Mouse (Mus musculus): ENCODE results near the gene Eml2.

The Eml2 gene

DNA sequence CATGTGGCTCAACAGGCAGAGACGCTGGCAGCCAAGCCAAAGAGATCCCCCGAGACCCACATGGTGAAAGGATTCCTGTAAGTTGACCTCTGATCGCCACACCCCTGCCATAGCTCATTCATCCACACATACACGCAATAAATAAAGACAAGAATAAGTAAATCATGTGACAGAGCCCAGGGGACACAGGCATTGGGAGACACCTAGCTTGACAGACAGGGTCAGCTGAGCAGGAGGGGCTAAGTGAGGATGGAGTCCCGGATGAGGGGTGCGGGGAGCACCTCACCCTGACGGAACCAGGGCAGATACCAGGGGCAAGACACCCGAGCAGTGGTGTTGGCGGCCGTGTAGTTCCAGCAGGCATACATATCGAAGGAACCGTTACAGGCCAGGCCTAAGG is 12.5 kb upstream of the Eml2 start:
- no peak for DNase-seq

DNA sequence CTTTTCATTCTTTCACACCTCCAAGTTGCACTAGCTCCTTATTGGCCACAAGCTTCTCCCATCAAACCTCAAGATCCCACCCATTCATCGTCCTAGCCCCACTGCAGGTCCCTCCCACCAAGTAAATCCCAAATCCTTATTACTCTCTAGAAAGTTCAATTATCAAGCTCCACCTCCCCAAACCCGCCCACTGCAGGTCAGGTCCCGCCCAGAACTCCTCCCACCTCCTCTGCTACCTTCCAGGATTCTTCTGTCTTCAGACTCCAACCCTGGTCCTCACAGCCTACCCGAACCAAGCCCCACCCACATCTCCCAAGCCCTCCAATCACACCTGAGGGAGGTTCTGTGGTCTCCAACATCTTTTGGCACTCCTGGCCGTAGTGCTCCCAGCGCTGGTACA is 12.0 kb upstream of the Eml2 start:
- DNase-seq, result peak; percentile 13 to 56

DNA sequence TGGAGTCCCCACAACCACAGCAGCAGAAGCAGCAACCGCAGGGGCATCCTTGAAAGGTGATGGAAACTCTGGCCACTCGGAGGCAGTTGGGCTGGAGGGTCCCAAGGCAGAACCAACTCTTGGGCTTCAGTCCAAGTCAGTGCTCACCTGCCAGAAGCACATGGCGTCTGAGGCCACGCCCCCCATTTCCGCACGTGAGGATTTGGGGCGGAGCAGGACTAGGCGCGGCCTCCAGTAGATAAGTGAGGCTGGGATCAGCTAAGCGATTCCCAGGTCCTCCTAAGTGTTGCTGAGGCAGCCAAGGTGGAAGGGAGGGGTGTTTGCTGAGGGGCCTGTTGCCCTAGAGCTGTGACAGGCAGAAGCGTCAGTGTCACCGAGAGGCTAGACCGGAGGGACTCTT is 11.2 kb upstream of the Eml2 start:
- no peak for DNase-seq

DNA sequence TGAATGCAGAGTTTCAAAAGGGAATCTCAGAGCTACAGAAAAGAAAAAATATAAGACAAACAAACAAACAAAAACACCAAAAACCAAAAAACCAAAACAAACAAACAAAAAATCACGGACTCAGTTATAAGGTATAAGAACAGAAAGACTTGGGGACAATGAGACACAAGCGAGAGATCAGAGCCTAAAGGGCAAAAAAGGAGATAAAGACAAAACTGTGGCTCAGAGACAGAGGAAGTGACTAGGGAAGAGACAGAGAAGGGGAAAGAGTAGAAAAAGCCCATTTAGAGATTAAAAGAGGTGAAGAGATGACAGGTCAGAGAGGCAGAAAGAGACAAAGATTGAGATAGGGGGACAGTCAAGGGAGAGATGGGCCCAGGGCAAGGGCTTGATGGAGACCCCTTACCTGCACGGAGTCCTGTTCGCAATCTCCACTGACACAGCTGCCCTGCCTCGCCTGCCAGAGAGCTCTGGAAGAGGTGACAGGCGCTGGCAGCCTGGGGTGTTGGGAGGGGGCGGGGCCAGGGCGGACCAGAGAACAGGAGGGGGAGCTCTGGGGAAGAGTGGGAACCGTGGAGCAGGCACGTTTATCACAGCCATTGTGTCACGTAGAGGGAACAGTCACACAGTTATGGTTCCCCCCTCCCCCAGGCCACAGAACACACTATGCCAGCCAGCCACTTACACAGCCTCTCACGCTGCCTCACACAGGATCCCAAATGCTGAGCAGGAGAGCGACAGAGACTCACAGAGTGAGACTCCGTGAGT is 10.4 kb upstream of the Eml2 start, which contains the start of gene Gipr:
Gene Gipr (minus strand): TSS at position 472 of the 768 bp plus-strand sequence.
- no peak for DNase-seq

DNA sequence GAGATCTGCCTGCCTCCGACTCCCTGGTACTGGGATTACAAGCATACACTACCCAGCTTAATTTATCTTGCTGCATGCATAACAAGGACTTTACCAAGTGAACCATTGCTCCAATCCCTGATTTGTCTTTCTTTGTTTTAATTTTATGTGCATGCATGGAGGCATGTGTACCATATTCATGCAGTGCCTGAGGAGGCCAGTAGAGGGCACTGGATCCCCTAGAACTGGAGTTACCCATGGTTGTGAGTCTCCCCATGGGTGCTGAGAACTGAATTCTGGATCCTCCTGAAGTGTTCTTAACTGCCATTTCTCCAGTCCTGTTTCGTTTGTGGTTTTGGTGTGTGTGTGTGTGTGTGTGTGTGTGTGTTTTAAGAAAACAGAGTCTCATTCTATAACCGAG is 9.2 kb upstream of the Eml2 start:
- DNase-seq, result no peak

DNA sequence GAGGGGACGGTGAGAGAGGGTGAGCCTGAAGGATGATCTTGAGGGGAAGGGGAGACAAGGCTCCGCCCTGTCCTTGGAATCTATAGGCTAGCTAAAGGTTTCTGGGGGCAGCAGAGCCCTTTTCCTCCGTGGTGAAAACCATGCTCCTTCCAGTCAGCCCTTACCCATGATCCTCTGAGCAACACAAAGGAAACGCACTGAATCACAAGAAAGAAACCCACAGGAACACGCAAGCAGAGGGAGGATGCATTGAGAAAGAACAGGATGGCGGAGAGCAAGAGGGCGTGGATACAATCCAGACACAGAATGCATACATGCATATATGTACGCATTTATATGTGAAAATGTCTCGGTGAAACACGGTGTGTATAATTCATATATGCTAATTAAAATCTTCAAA is 6.7 kb upstream of the Eml2 start:
- DNase-seq, result no peak

DNA sequence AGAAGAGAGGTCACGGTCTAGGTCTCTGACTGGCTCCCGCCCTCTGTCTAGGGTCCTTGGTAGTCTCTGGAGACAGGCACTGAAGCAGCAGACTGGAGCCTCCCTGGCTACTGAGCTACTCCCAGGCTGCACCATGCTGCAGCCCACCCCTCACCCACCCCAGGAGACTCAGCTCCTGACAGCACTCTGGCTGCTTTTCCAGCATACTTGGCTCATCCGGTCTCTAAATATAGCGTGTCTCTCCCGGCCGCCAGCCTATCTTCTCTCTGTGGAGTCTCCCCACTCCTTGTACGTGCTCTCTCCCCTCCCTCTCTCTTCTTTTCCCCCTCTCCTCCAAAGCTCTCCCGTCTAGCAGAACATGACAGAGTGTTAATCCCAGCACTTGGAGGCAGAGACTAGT is 6.1 kb upstream of the Eml2 start:
- DNase-seq, result no peak

DNA sequence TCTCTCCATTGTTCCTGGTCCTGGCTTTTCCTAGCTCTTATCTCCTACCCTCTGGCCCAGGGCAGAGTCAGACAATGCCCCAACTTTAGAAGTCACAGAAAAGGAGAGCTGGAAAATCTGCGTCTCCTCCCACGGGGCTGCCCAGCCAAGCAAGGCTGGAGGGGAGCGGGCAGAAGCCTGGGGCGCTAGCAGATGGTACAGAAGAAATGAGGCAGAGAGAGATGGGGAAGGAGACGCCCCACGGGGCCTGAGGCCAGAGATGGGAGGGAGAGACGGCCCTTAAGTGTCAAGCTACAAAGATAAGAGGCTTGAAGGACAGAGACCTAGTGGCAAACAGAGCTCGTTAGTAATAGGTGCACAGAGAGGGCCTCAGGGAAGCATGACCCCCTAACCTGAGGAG is 4.4 kb upstream of the Eml2 start:
- DNase-seq, result no peak

DNA sequence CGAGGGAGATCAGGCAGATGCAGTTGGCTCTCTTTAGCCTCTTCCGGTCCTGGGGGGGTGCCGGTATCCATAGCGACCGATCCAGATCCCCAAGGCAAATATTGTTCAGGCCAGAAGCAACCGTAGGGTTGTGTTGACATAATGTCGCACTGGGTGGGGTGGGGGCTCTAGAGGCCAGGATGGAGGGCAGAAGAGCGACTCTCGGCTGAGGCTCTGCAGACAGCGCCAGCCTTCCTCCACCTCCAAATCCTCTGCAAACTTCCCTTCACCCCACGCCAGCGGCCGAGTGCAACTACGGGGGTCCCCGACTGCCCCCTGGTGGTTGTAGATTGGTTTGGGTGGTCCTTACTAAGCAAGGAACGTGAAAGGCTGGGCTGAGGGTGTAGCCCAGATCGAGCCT is 3.3 kb upstream of the Eml2 start:
- peak; percentile 76 to 92 for DNase-seq

DNA sequence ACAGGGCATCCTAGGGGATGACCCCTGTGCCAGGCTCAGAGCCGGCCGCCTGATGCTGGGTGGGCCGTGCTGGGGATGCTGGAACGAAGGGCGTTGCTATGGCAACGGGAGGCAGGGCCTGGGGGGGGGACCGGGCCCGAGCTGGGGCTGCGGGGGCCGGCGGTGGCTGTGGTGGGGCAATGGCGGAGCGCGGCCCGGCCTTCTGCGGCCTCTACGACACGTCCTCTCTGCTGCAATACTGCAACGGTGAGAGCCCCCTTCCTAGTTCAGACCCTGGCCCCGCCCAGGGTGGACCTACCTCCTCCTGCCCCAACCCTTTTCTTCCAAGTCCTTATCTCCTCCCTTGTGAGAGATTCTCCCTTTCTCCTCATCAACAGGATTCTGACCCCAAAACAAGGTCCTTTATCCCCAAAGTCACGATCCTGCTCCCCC is 311 bp downstream of the Eml2 start:
- DNase-seq, result no peak

DNA sequence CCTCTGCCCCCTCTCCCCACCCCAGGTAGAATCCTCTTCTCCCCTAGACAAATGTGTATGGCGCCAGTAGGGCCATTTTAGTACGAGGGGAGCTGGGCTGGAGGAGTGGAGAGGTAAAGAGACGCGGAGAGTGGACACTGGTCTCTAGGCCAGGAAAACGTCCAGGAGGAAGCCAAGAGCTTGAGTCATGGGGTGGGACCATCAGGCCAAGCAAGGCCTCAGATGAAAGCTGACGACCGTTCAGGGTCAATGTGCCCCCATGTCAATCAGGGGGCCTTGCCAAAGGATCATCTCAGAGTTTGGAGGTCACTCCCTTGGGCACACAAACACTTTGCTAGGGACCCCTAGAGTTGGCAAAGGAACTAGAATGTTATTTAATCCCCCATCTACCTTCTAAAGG is 995 bp downstream of the Eml2 start:
- no peak for DNase-seq

DNA sequence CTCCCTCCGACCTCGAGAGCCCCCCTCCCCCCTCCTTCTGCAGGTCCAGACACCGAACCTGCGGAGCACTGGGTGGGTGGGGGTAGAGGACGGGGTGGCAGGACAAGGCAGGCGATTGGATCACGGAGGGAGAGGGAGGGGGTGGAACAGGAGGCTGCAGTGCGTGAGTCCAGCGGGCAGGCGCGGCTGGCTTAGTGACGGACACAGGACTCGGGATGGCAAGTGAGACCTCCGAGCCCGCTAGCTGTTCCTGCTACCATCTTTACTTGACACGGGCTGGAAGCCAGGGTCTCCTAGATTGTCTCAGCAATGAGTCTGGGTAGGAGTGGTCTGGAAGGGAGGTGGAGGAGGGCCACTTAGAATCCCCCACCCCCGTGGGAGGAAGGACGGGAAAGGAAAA is 1.8 kb downstream of the Eml2 start:
- no peak for DNase-seq

DNA sequence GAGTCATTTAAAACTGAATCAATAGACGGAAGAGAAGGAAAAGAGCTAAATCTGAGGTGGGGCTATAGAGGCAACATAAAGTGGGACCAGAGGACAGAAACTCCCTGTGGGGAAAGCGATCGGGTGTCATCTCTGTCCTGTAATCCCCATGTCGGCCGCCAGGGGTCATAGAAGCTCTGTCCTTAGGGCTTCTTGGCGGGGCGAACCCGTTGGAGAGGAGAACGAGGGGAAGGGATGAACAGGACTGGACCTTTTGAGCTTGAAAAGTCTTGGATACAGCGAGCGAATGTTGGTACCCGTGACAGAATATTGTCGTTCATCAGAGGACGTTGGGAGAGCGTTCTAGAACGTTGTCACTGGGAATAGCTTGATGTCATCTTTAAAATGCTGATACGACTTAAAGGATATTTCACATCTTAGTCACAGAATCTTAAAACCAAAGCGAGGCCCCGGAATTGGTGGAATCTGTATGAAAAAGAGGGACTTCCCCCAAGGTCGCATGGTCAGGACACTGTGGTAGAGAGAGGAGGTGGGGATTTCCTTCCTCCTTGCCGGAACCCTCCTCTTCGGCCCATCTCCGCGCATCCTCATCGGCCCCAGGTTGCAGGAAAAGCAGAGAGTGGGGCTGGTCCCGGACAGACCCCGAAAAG is 2.3 kb downstream of the Eml2 start:
- peak; percentile 71 to 90 for DNase-seq

DNA sequence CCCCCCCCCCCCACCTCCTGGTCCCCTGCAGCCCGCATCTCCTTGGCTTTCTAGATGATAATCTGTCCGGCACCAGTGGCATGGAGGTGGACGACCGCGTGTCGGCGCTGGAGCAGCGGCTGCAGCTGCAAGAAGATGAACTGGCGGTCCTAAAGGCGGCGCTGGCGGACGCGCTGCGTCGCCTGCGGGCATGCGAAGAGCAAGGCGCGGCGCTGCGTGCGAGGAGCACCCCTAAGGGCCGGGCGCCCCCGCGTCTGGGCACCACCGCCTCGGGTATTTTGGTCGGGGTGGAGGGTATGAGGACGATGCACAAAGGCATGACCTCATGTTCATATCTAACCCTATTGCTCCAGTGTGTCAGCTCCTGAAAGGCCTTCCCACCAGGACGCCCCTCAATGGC is 3.0 kb downstream of the Eml2 start:
- DNase-seq, result peak; percentile 66 to 86

DNA sequence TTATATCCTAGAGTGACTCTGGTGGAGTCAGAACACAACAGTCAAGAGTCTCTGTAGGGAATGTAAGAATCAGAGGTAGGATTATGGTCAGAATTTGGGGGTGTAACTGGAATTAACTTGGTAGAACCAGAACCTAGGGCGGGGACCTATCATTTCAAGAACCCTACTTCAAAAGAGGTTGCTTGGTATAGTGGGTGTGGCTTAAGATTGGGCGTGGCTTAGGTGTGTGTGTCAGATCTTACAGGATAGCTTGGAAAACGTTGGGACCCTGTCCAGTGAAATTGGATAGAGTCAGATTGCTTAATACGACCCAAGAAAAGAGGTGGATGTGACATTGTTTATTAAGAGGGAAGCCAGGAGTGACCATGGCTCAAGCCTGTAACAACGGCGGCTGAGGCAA is 3.7 kb downstream of the Eml2 start:
- DNase-seq, result no peak

DNA sequence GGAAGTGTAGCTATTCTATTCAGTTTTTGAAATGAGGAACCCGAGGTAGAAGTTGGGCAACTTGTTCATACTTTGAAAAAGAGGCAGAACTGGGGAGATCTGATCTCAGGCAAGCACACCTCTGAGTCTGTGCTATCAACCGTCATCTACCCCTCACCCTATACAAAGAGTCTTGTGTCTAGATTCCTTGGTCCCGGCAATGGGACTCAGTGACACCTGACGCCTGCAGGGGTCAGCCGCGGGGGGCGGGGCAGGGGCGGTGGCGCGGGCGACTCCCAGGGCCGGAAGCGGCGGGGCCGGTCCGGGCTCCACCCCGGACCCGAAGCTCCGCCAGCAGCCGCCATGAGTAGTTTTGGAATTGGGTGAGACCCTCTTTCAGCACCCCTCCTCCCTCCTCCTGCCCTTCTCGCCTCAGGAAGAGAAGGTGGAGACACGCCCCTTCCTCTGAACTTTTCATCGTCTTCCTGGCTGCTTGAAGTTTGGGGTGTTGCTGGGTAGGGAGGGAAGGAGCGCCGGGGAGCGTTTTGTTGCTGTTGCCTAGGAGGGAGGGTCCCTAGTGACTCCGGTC is 4.7 kb downstream of the Eml2 start:
- peak; percentile 46 to 84 for DNase-seq

DNA sequence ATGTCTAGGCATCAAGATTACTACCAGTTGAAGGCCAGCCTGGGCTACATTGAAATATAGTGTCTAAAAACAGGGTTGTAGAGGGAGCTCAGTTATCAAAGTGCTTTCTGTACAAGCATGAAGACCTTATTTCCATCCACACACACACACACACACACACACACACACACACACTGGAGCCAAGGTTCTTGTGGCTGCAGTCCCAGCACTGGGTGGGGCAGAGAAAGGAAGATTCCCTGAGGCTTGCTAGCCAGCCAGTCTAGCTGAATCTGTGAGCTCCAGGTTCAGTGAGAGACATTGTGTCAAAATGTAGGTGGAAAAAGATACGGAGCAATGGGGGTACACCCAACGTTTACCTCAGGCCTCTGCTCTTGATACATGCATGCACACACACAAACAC is 8.0 kb downstream of the Eml2 start:
- peak; percentile 17 to 32 for DNase-seq

DNA sequence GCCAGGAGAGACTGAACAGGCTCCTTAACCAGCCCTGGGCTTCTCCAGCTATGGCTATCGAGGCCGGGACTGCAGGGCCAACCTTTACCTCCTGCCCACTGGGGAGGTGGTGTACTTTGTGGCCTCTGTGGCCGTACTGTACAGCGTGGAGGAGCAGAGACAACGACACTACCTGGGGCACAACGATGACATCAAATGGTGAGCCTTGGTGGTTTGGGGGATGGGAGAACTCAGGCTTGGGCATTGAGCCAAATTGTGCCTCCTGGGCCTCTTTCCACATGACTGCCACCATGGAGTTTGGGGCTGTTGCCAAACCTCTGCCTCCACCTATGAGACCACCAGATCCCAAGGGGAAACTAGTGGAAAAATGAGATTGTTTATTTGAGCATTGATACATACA is 8.5 kb downstream of the Eml2 start:
- peak; percentile 29 to 52 for DNase-seq

DNA sequence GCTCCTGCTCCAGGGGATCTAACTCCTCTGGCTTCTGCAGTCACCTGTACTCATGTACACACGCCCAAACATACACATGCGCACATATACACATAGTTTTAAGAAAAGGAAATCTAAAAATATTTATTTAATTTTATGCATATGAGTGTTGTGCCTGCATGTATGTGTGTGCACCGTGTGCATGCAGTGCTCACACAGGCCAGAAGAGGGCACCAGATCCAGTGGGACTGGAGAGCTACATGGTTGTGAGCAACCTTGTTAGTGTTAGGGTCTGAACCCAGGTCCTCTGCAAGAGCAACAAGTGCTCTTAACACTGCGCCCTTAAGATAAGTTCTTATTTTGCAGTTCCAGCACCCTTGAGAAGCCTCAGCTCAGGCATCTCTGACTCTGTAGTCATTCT is 18.5 kb downstream of the Eml2 start:
- DNase-seq, result peak in 1 of 2 experiments; percentile 18

DNA sequence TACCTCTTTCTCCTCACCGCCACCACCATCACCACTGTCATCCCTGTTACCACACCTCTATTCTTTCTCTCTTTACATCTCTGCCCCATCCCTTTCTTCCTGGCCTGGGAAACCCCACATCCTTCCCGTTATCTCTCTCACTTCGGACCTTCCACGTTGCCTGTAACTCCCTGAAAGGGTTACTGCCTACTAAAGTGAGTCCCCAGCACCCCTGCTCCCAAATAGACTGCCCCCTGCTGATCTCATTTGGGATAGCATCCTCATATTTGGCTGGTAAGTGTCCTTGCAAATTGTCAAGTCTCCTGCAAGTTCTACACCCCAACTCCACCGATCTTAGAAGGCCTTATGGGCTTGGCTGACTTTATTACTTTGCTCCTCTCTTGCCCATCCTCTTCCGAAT is 20.5 kb downstream of the Eml2 start:
- peak; percentile 23 to 71 for DNase-seq

DNA sequence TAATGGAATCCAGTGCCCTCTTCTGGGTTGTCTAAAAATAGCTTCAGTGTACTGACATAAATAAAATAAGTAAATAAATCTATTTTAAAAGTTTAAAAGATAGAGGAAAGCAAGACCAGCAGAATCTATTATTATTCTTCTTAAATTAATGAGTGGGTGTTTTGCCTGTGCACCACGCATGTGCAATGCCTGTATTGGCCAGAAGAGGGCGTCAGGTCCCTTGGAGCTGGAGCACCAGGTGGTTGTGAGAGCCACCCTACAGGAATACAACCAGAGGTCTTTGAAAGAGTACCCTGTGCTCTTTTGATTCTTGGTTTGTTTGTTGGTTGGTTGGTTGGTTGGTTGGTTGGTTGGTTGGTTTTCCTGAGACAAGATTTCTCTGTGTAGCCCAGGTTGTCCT is 21.8 kb downstream of the Eml2 start:
- peak in 1 of 2 experiments; percentile 67 for DNase-seq

DNA sequence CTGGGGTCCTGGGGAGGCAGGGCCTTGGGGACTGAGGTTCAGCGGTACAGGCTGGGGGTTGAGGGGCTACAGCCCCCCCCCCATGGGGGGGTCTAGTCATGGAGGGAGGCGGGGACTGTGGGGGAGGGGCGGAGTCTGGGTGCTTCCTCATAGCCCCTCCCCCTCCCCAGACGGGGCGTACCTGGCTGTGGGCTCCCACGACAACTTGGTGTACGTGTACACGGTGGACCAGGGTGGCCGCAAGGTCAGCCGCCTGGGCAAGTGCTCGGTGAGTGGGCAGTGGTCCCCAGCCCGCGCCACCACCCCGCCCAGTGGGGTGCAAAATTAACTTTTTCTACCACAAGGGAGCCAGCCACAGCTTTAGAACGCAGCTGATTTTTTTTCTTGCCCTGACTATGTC is 25.4 kb downstream of the Eml2 start:
- DNase-seq, result no peak

DNA sequence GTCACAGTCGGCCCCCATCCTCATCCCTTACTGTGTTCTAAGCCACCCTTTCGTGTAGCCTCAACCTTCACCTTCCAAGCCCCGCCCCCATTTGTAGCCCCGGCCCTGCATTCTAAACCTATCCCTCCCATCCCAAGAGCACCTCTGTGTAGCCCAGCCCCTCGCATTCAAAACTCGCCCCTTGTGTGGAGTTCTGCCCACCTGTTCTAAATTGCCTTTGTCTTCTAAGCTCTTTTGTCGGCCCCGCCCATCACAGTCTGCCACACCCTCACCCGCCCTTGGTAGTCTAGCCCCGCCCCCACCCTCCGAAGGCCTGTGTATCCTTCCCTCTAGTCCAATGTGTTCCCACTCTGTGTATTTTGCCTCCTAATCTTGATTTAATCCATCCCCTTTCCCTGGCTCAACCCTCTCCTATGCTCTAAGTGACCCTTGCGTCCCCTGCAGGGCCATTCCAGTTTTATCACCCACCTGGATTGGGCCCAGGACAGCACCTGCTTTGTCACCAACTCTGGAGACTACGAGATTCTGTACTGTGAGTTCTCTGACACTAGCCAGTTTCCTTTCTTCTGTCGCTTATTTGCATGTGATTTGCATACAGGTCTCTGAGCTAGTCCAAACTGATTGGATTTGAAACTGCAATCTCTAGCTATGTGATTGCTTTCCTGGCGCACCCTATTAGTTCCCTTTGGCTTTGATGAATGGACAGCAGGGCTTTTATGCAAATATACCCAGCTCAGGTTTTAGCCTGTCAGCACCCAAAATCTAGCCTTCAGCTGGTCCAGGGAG is 26.0 kb downstream of the Eml2 start:
- DNase-seq, result no peak

Data from kidney, postnatal 36 days (tissue).